Mouse (Mus musculus) left cerebral cortex, adult 9 months (tissue): Measurements from ENCODE around the gene Gab2.
A peak's percentile ranks its signal among the peaks of the same experiment; 100 is the strongest.

Source experiments
- DNase-seq, 2 experiments: peaks; one replicate each; pipeline ENCODE4 v3.0.0; 2022; ENCODE audit warnings: low spot score in 2 of 2

Gab2 gene

DNA sequence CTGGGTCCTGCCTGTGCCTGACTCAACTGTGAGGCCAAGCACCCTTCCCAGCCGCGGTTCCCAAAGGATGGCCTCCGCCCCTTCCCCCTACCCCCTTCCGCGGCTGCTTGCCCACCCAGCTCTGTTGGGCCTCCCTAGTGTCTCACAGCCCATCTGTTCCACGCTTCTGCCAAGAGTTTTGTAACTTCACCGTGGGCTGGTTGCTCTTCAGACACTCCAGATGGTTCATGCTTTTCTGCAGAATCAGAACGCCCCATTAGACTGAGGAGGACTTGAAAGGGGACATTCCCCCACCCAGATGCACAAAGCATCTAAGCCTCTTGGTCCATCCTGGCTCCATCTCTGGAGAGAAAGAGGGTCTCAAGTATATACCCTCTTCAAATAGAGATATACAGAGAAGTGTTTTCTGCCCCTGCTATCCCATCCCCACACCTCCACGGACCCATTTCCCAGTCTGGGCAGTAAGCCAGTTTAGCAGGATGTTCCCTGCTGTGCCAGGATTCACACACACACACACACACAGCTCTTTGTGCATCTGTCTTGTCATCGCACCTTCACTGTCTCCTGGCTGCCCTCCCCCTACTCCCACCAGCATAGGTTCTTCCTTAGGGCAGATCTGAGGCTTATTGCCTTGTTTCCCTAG is 264.0 kb downstream of the Gab2 start:
- DNase-seq, result peak; percentile 64 to 90

DNA sequence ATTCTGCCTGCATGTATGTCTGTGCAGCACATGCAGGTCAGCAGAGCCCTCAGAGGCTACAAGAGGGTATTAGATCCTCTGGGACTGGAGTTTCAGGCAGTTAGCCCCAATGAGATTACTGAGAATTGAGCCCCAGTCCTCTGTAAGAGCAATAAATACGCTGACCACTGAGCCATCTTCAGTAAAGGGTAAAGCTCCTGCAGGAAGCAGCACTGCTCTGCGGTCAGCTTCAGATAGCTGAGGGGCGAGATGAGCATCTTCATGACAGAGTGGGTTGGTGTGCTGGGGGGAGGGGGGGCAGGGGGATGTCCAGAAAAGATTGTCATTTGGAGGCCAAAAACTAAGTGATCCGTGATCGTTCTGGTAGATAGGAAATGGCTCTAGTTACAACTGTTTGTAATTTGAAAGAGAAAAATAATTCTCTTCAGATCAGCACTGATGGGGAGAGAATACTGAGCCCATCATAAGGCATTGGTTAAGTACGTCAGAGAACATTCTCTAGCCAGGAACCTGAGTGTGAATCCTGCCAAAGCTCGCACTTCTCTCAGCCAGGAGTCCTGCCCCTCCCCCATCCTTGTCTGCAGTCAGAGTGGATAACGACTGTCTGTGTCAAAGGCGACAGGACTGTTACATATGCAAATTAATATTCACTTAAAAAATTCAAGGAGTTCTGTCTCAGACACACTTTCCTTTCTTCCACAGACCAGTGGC is 264.9 kb downstream of the Gab2 start:
- DNase-seq, result no peak

DNA sequence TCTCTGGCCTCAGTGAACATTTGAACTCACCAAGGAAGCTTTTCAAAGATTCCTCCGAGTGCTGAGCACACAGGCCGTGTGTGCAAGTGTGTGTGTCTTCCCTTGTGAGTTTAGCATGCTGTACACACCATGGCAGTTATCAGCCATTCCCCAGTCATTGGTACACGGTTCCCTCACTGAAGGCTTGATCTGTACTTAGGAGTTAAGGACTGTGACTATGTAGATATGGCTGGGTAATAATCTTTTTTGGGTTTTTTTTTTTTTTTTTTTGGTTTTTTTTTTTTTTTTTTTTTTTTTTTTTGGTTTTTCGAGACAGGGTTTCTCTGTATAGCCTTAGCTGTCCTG is 265.4 kb downstream of the Gab2 start:
- no peak for DNase-seq

DNA sequence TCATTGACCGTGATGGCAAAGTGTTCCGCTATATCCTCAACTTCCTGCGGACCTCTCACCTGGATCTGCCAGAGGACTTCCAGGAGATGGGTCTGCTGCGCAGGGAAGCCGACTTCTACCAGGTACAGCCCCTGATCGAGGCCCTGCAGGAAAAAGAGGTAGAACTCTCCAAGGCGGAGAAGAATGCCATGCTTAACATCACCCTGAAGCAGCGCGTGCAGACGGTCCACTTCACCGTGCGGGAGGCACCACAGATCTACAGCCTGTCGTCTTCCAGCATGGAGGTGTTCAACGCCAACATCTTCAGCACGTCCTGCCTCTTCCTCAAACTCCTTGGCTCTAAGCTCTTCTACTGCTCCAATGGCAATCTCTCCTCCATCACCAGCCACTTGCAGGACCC is 266.1 kb downstream of the Gab2 start:
- DNase-seq, result no peak

DNA sequence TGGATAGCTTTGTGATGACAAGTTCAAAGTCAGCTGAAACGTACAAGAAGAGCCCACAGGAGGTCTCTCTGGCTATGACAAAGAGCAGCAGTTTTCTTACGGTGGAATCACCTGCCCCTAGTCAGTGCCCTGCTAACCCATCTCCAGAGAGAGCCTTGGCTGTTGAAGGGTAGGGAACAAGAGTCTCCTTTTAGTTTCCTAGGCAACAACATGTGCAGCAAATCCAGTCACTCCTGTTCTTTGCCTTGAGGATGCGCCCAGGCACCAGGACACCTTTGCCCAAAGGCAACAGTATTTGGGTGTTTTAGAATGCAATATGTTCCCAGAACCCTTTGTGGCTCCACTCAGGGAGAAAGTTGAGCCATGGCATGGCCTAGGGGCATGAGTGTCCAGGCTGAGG is 266.9 kb downstream of the Gab2 start:
- no peak for DNase-seq

DNA sequence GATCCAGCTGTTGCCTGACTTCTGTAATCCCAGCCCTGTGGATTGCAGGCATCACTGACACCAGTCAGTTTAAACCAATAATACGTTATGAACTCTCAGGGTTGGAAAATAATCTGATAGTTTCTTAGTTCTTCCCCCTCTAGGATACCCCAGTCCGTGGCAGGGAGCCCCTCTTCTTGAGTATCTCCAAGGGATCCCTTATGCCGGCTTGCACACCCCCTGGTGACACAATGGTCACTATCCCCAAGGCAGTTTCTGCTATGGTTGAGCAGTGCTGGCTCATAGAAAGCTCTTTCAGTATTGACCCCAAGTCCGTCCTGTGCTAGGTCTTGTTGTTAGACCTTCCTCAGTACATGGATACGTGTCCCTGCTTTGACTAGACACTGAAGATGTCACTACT is 267.4 kb downstream of the Gab2 start:
- no peak for DNase-seq

DNA sequence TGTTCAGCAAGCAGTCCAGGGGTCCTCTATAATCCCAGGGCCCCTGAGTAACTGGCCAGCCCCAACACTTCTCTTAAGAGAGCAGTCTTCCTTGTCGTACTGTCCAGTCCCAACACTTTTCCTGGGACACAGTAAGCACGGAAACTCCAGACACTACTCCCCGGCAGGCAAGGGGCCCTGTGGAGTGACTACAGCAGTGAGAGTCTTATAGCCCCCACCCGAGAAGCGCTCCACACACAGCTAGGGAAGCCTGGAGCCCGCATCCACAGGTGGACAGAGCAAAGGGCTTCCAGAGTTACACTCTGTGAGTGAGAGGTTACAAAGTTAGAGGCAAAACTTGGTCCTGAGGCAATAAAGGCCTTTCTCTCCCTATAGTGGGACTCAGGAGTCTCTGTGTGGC is 268.1 kb downstream of the Gab2 start:
- DNase-seq, result no peak

DNA sequence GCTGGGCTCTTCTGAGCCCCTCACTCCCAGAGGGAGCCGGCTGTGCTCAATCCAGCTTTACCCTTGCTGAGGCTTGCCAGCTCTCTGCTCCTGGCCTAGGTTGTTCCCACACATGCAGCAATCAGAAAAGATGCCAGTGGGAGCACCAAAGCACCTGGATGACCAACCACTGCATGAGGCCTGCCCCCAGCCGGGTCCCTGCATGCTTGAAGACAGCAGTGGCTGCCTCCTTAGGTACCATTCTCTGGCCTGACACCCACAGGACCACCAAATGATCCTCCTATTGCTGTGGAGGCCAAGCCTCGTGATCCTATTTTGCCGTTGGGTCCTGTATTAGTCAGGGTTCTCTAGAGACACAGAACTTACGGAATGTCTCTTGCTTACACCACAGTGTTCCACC is 269.5 kb downstream of the Gab2 start:
- no peak for DNase-seq

DNA sequence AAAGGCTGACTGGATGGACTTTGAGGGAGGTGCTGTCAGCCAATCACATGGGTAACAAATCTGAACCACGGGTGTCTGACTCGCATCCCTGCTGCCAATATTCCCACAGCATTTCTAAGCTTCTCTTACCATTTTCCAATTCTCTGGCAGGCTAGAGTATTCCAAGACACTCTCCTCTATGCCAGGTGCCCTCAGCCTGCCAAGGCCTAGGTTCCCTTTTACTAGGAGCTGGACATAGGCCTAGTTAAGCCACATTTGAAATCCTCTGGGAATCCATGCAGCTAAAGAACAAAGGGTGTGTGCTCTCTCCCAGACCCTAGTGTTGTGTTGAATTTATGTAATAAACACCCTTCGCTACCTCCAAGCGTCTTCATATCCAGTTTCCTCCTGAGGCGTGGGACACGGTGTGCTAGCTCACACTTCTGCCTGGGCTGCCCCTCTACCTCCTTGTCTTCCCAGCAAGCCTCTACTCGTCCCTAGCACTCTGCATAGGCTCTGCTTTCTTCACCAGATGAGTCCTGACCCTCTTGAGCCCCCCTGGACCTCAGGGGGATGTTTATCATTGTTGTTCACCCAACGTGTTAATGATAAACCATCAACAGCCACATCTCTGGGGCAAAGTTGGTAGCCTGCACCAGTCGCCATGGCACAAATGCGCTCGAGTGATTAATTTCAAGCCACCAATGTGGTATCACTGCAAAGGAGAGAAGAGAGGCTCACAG is 270.6 kb downstream of the Gab2 start:
- no peak for DNase-seq

DNA sequence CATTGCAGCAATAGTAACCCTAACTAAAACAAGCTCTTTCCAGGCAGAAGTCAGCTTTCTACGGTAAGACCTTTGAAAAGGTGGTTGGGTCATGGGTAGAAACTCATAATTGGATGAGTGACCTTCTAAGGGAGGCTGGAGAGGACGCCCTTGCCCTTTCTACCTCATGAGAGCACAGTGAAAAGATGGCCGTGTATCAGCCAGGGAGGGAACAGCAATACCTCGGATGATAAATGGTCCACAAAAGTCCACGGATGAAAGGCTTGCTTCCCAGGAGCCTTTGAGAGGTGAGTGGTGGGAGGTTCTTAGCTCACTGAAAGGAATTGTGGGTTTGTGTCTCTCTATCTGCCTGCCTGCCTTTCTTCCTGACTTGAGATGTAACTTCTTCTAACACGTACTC is 272.0 kb downstream of the Gab2 start:
- DNase-seq, result no peak

DNA sequence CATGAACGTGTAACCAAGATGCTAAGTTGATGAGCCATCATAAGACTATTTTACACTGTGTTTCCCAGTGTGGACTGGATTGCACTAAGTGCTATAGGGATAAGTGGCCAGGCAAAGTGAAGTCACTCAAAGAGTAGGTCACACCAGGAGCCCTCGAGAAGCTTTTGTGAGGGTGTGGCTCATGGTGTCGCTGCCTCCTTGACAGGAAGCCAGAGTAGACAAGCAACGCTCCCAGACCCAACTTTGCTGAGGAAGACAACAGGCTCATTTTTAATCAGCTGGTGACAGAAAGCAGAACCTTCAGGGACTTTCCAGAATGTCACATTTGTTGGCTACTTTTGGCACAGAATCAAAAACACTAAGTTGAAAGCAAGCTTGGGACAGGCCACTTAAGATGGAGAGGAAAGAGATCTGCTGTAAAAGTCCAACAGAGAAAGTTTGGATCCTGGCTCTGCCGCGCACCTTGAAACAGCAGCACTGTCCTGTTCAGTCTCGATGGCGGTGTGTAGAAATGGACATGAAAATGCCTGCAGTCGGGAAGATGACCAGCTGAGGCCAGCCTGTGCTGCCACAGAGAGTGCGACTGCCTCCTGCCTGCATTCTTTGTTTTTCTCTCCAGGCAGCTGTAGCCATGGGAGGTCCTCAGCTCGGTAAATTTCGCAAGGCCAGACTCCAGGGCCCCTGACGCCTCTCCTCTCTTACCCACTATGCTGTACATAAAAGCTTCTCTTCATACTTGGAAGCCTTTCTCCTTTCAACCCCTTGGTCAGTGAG is 273.9 kb downstream of the Gab2 start:
- no peak for DNase-seq

DNA sequence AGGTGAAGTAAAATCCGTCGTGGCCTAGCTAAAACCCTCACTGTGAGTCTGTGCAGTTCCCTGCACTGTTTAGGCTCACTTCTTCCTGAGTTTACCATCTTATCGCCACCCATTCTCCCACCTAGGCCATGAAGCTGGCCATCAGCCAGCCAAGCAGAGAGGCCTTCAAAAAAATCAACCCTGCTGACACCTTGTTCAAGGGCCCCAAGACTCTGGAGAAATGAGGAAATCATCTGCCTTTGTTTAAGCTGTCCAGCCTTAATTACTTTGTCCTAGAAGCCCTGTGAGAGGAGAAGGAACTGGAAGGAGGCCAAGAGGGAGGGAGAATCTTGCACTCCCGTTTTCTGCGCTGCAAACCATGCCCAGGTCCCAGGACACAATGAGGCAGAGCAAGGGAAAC is 274.9 kb downstream of the Gab2 start:
- DNase-seq, result no peak

DNA sequence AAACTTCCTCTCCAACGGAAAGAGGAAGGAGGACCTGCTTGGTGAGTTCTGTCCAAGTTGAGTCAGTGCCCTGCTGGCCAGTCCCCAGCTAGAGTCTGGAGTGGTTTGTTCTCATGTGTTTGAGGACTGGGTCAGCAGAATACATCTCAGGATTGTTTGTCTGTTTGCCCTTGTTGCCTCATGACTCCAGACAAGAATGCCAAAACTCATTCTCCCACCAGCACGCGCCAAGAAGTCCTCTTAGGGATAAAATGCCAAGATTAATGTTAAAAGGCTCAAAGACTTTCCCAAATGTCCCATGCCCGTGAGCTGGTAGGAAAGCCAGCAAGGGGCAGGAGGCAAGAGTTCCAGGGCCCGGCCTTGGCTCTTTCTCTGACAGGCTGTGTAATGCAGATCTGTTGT is 275.5 kb downstream of the Gab2 start:
- DNase-seq, result no peak

DNA sequence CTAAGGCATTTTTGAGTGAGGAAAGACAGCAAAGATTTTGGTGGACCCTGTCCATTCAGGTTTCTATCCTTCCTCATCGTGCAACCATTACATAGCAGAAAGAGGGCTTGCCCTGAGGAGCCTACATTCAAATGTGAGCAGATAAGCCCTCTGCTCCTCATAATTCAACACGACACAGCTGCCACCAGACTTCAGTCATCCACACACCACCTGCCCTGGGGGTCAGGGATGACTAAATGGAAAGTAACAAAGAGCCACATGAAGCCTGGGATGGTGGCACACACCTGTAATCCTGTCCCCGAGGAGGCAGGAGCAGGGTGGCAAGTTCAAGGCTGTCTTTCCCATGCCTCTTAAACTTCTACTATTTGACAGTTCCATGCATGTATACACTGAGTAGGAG is 276.5 kb downstream of the Gab2 start:
- DNase-seq, result no peak

DNA sequence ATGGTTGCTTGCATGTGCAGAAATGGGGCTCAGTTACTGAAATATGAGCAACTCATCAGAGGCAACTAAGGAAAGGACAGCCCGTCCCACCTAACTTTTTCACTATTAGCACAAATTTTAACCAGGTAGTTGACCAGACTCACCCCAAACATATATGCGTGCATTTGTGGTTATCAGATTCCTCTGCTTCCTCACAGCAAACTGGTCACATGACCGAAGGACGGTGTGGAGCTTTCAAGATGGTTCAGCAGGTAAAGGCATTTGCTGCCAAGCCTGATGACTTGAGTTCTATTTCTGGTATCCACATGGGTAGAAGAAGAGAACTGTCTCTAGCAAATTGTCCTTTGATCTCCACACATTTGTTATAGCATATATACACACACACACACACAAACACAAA is 277.0 kb downstream of the Gab2 start:
- DNase-seq, result no peak
